9 mouse cellular contexts compared by ENCODE assay signal in genomic region chr14:60554222-60554740, GRCm38 (mm10).
DNase-seq lines count a peak whose midpoint lies in the region; ATAC-seq and TF ChIP-seq lines count a peak whose summit lies in the region.
"Had no signal": no experiment of that assay in that cellular context is flagged by ENCODE, and none has a peak within 500 bp of the region (broad histone marks: within the 10 kb centered on the region; RNA-seq: fewer than 3 reads in every experiment).

No protein-coding gene starts in this region.

- no peak overlapping the region for H3K4me3 ChIP-seq in lung, embryonic 14.5 days (ENCODE audit: low read depth, low read length)
- H3K4me3 ChIP-seq in midbrain, embryonic 14.5 days (replicated peaks; ENCODE audit: low read depth, low read length): no peak overlapping the region; the same call in 1 of the 2 replicates

- peak; percentile 26; the same call in 1 of the 2 replicates for TF ChIP-seq CTCF in lung, embryonic 14.5 days (IDR thresholded peaks at IDR 0.05; ENCODE audit: low read depth)

- peak overlapping the region; percentile 54 for H3K27ac ChIP-seq in lung, embryonic 14.5 days (ENCODE audit: low read depth)
- peak overlapping the region; percentile 86 for H3K27ac ChIP-seq in midbrain, embryonic 14.5 days (replicated peaks; ENCODE audit: low read depth, low read length)

- DNase-seq in lung, embryonic 14.5 days: peak; percentile 53
- no peak for DNase-seq in lung, postnatal 14 days
- peak; percentile 82 to 84 for DNase-seq in frontal cortex, postnatal 36 days (ENCODE audit: low spot score in 2 of 2)
- peak; percentile 53 for DNase-seq in layer of hippocampus, adult 9-10 months (ENCODE audit: low spot score)
- peak; percentile 96 for DNase-seq in midbrain, embryonic 14.5 days
- no peak for DNase-seq in urinary bladder, postnatal 25 days (ENCODE audit: low spot score)
- no peak for DNase-seq in adrenal gland, postnatal 4 days (ENCODE audit: low spot score in 2 of 2)
- no peak for DNase-seq in spleen, adult 18-20 months

- no peaks in the 10 kb centered on the region for H3K9me3 ChIP-seq in lung, embryonic 14.5 days (ENCODE audit: low read depth, low read length)
- no peaks in the 10 kb centered on the region for H3K9me3 ChIP-seq in midbrain, embryonic 14.5 days (ENCODE audit: control insufficient read depth, low read length)

- WGBS in lung, embryonic 14.5 days: 20% methylated on average over 6 of the region's 6 CpGs
- 3% methylated on average over 6 of the region's 6 CpGs for WGBS in midbrain, embryonic 14.5 days

- H3K9ac ChIP-seq in lung, embryonic 14.5 days: no peak overlapping the region
- H3K9ac ChIP-seq in midbrain, embryonic 14.5 days (replicated peaks; ENCODE audit: low read length): 0 out of 2 replicates have a peak overlapping the region, but pooled peaks have one; percentile 9

- ATAC-seq in lung, embryonic 14.5 days (ENCODE audit: insufficient read depth): peak; percentile 81
- ATAC-seq in midbrain, embryonic 14.5 days (ENCODE audit: low FRiP score, low TSS enrichment): peak; percentile 86

- H3K27me3 ChIP-seq in lung, embryonic 14.5 days (ENCODE audit: insufficient read depth, low read length): no peaks in the 10 kb centered on the region
- no peaks in the 10 kb centered on the region for H3K27me3 ChIP-seq in midbrain, embryonic 14.5 days (ENCODE audit: control insufficient read depth, insufficient read depth, low read length)
- H3K27me3 ChIP-seq: CH12.LX had no signal

- no peaks in the 10 kb centered on the region for H3K36me3 ChIP-seq in lung, embryonic 14.5 days (ENCODE audit: insufficient read depth)
- H3K36me3 ChIP-seq in midbrain, embryonic 14.5 days (ENCODE audit: control insufficient read depth, insufficient read depth, low read length): no peaks in the 10 kb centered on the region

- H3K4me1 ChIP-seq in lung, embryonic 14.5 days (ENCODE audit: insufficient read depth): no peaks in the 10 kb centered on the region
- peaks cover 16% of the 10 kb centered on the region for H3K4me1 ChIP-seq in midbrain, embryonic 14.5 days (ENCODE audit: control insufficient read depth, insufficient read depth, low read length)

- H3K4me2 ChIP-seq in lung, embryonic 14.5 days: no peak overlapping the region
- peak overlapping the region; percentile 46 for H3K4me2 ChIP-seq in midbrain, embryonic 14.5 days (ENCODE audit: low read length)

Comparison
In these comparisons a context has a peak if more than half of its experiments do, and no peak if none do; other contexts are left out.
1. DNase-seq: peak in lung, embryonic 14.5 days (single experiment), frontal cortex, postnatal 36 days (2 of 2), layer of hippocampus, adult 9-10 months (single experiment) and midbrain, embryonic 14.5 days (single experiment); none in lung, postnatal 14 days (single experiment), urinary bladder, postnatal 25 days (single experiment), adrenal gland, postnatal 4 days (0 of 2) and spleen, adult 18-20 months (0 of 2).